Mouse (Mus musculus): ENCODE results near the gene Sdccag8.

DNA sequence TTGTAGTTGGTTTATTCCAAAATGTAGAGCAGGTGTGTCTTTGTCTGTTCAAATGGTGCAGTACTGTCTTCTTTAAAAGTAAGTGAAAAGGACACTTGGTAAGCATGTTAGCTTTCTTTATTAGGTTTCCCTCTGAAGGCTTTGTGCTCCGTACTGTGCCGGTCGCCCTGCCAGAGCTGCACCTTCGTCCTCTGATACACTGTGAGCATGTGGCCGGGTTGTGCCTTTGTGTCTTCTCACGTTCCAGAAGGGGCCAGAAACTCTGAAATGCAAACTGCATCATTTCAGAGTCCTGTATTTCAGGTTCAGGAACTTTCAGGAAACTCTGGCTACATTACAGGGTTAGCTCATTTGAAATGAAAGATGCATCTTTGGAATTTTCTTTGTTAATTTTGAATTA lies 66.5 kb downstream of the Sdccag8 start:
- TF ChIP-seq CTCF (IDR thresholded peaks at IDR 0.05; ENCODE audit: insufficient read depth, low read length): no peak
- TF ChIP-seq POLR2A (IDR thresholded peaks at IDR 0.05; ENCODE audit: borderline replicate concordance, extremely low read depth, low read depth, low read length): no peak
